Mouse (Mus musculus) CH12.LX (cell line): Measurements from ENCODE around the gene Rab13. TPM values are rescaled to one million over a fixed set of nuclear protein-coding genes. Genes with fewer than 3 reads are reported as not detected.

Source experiments
- DNase-seq: peaks from one replicate; pipeline ENCODE4 v3.0.0-alpha.2; 2013; ENCODE audit errors: extremely low read depth
- H3K27ac ChIP-seq: 2 replicates; pipeline ENCODE4 v1.5.1; 2012; ENCODE audit warnings: low read depth, mild to moderate bottlenecking, control low read depth, moderate library complexity; ENCODE audit not compliant: insufficient read depth
- H3K27me3 ChIP-seq: replicated peaks from 2 replicates; pipeline ENCODE3; 2012; ENCODE audit warnings: inconsistent platforms
- H3K36me3 ChIP-seq, 2 experiments: replicated peaks in 1 of 2; 2 replicates each; pipeline versions ENCODE3 to v1.6.1; 2012; ENCODE audit warnings: inconsistent platforms in 1 of 2, low read length in 1 of 2, mild to moderate bottlenecking in 1 of 2, mixed read lengths in 1 of 2, moderate library complexity in 1 of 2; ENCODE audit not compliant: control insufficient read depth in 1 of 2, insufficient read depth in 1 of 2
- H3K4me1 ChIP-seq, 2 experiments: 2 replicates each; pipeline ENCODE4 v1.6.1; 2012; ENCODE audit warnings: inconsistent platforms in 1 of 2, moderate library complexity in 1 of 2; ENCODE audit not compliant: insufficient read depth in 2 of 2, control insufficient read depth in 1 of 2
- H3K4me2 ChIP-seq: 2 replicates; pipeline ENCODE4 v1.6.1; 2012; ENCODE audit warnings: low read depth, mild to moderate bottlenecking, control low read depth; ENCODE audit not compliant: poor library complexity, insufficient read depth, severe bottlenecking
- H3K4me3 ChIP-seq, 3 experiments: fragments of 150-350 bp in 1 of 3; sonication (generic) in 1 of 3; replicated peaks in 1 of 3; 2 replicates each; pipeline versions ENCODE3 to v1.5.1; 2011 to 2012; ENCODE audit warnings: low read depth in 2 of 3, low read length in 2 of 3, mild to moderate bottlenecking in 2 of 3, moderate library complexity in 2 of 3, control low read depth in 1 of 3, improper control_type of control experiment in 1 of 3, inconsistent platforms in 1 of 3, mixed read lengths in 1 of 3; ENCODE audit not compliant: poor library complexity in 1 of 3
- H3K79me2 ChIP-seq: replicated peaks from 2 replicates; pipeline ENCODE4 v1.6.1; 2012; ENCODE audit warnings: mild to moderate bottlenecking, moderate library complexity; ENCODE audit not compliant: control insufficient read depth, poor library complexity, insufficient read depth, severe bottlenecking; ENCODE audit errors: extremely low read depth
- H3K9ac ChIP-seq: 2 replicates; pipeline ENCODE4 v1.6.1; 2012; ENCODE audit warnings: low read depth, mild to moderate bottlenecking, control low read depth, moderate library complexity; ENCODE audit not compliant: insufficient read depth
- H3K9me3 ChIP-seq: replicated peaks from 2 replicates; pipeline ENCODE3; 2012; ENCODE audit warnings: low read length, inconsistent platforms, mixed read lengths
- CTCF ChIP-seq, 2 experiments: IDR thresholded peaks in 1 of 2; conservative IDR thresholded peaks in 1 of 2; 2 replicates each; pipeline ENCODE4 v1.5.1; 2011 to 2012; ENCODE audit warnings: low read depth in 2 of 2, low read length in 2 of 2, improper control_type of control experiment in 1 of 2, inconsistent platforms in 1 of 2, mild to moderate bottlenecking in 1 of 2, moderate library complexity in 1 of 2
- ELF1 ChIP-seq: IDR thresholded peaks from 2 replicates; pipeline ENCODE4 v1.6.1; 2014; ENCODE audit warnings: low read depth, mild to moderate bottlenecking, inconsistent platforms, low read length, improper control_type of control experiment
- MAX ChIP-seq: IDR thresholded peaks from 2 replicates; pipeline ENCODE4 v1.6.1; 2011; ENCODE audit warnings: low read length, improper control_type of control experiment
- MXI1 ChIP-seq: IDR thresholded peaks from 2 replicates; pipeline ENCODE4 v1.6.1; 2011; ENCODE audit warnings: mild to moderate bottlenecking, low read depth, low read length, improper control_type of control experiment
- POLR2A ChIP-seq: IDR thresholded peaks from 2 replicates; pipeline ENCODE4 v1.6.1; 2011; ENCODE audit warnings: low read depth, mild to moderate bottlenecking, improper control_type of control experiment, low read length
- POLR2AphosphoS2 ChIP-seq: IDR thresholded peaks from 2 replicates; pipeline ENCODE4 v1.6.1; 2011; ENCODE audit warnings: low read depth, low read length, improper control_type of control experiment
- SIN3A ChIP-seq: IDR thresholded peaks from 2 replicates; pipeline ENCODE4 v1.6.1; 2012; ENCODE audit warnings: low read length, improper control_type of control experiment, inconsistent platforms
- ZC3H11A ChIP-seq: IDR thresholded peaks from 2 replicates; pipeline ENCODE4 v1.6.1; 2012; ENCODE audit warnings: low read depth, mild to moderate bottlenecking, inconsistent platforms, low read length, improper control_type of control experiment
- ZMIZ1 ChIP-seq: IDR thresholded peaks from 2 replicates; pipeline ENCODE4 v1.6.1; 2012; ENCODE audit warnings: low read depth, mild to moderate bottlenecking, inconsistent platforms, low read length, improper control_type of control experiment
- ZNF384 ChIP-seq: IDR thresholded peaks from 2 replicates; pipeline ENCODE4 v1.6.1; 2012; ENCODE audit warnings: low read depth, low read length, improper control_type of control experiment, inconsistent platforms
- dilution Hi-C: fragments of 300-500 bp; cut with MboI; formaldehyde crosslinking; loops from 2 replicates; pipeline ENCODE4 v1.14.3; 2020; ENCODE audit warnings: low sequenced_read_pairs; ENCODE audit not compliant: extremely low pct_unique_long_range_greater_than_20kb, extremely low pct_ligation_motif_present
- in situ Hi-C: fragments of 300-500 bp; cut with MboI; formaldehyde crosslinking; loops from 3 replicates; pipeline ENCODE4 v1.14.3; 2019; ENCODE audit warnings: low sequenced_read_pairs, low pct_ligation_motif_present, low pct_unique_long_range_greater_than_20kb, mixed read lengths
- polyA plus RNA-seq: library from polyadenylated mRNA; unstranded; fragments of >175 nt; gene quantifications from 2 replicates; pipeline ENCODE4 v1.2.1, GENCODE M21; 2012; ENCODE audit warnings: low read depth; ENCODE audit not compliant: insufficient read length
- total RNA-seq, 2 experiments: library from RNA; depleted of rRNA; stranded (reverse); fragments of 300-350 nt in 1 of 2; fragments of >200 nt in 1 of 2; gene quantifications; 2 replicates each; pipeline ENCODE4 v1.2.3; 2012 to 2014

Rab13 gene
- total and polyA plus RNA-seq, 3 experiments, result 0.63 to 3.3 TPM; not detected in 1

- Histone ChIP-seq H3K27ac (peak overlapping the region; percentile 6; the same call in 1 of the 2 replicates), H3K36me3 (peaks cover 41 to 67% of the 10 kb centered on the region in 2 experiments), H3K9ac (no peak overlapping the region), H3K4me3 (no peak overlapping the region), H3K4me1 (peaks cover 3 to 33% of the 10 kb centered on the region in 2 experiments; a peak in 3 of 4 replicates), H3K27me3 (no peaks in the 10 kb centered on the region), H3K79me2 (peaks cover 35% of the 10 kb centered on the region), H3K4me2 (no peak overlapping the region), H3K9me3 (no peaks in the 10 kb centered on the region)
- dilution Hi-C loops (no loop called here), in situ Hi-C loops (no loop called here)
- TF ChIP-seq ZNF384 (0 out of 2 replicates have a peak, but pooled peaks have one; percentile 22), POLR2AphosphoS2 (no peak)
- no peak for DNase-seq
Observed at GRCm38 (mm10) chr3:90208662-90209061, 4.8 kb upstream of the Rab13 start.

- no peak overlapping the region for H3K4me3 ChIP-seq
- in situ Hi-C loops, result no loop called here
- dilution Hi-C loops, result no loop called here
- H3K4me2 ChIP-seq, result no peak overlapping the region
- H3K9me3 ChIP-seq, result no peaks in the 10 kb centered on the region
- no peaks in the 10 kb centered on the region for H3K27me3 ChIP-seq
- H3K27ac ChIP-seq, result no peak overlapping the region
- peaks cover 35% of the 10 kb centered on the region for H3K79me2 ChIP-seq
- 0 out of 2 replicates have a peak overlapping the region, but pooled peaks have one; percentile 35 for H3K9ac ChIP-seq
- peaks cover 38 to 65% of the 10 kb centered on the region in 2 experiments for H3K36me3 ChIP-seq
- DNase-seq, result no peak
- H3K4me1 ChIP-seq, result peaks cover 3 to 38% of the 10 kb centered on the region in 2 experiments; a peak in 3 of 4 replicates
- TF ChIP-seq POLR2A, result peak; percentile 29; the same call in 1 of the 2 replicates
- TF ChIP-seq POLR2AphosphoS2, result peak; percentile 53
- TF ChIP-seq ELF1, result no peak
- TF ChIP-seq ZMIZ1, result 0 out of 2 replicates have a peak, but pooled peaks have one; percentile 1
Observed at GRCm38 (mm10) chr3:90209908-90210566, 3.5 kb upstream of the Rab13 start.

- in situ Hi-C loops, result no loop called here
- peaks cover 3 to 38% of the 10 kb centered on the region in 2 experiments; a peak in 3 of 4 replicates for H3K4me1 ChIP-seq
- H3K27me3 ChIP-seq, result no peaks in the 10 kb centered on the region
- DNase-seq, result no peak
- TF ChIP-seq CTCF (conservative IDR thresholded peaks at IDR 0.05 in 1 of 2, IDR thresholded peaks at IDR 0.05 in 1 of 2; ENCODE audit: low read depth in 2 of 2, low read length in 2 of 2) (no peak), POLR2AphosphoS2 (0 out of 2 replicates have a peak, but pooled peaks have one; percentile 38), MXI1 (no peak), MAX (no peak), ZC3H11A (no peak), SIN3A (no peak; the same call in 1 of the 2 replicates), ZMIZ1 (no peak)
- peak overlapping the region; percentile 69 to 96 (median 74) for H3K4me3 ChIP-seq
- H3K36me3 ChIP-seq, result peaks cover 38 to 57% of the 10 kb centered on the region in 2 experiments
- dilution Hi-C loops, result no loop called here
- peak overlapping the region; percentile 94 for H3K9ac ChIP-seq
- H3K27ac ChIP-seq, result peak overlapping the region; percentile 37; the same call in 1 of the 2 replicates
- H3K9me3 ChIP-seq, result no peaks in the 10 kb centered on the region
- H3K79me2 ChIP-seq, result peaks cover 35% of the 10 kb centered on the region
- peak overlapping the region; percentile 96 for H3K4me2 ChIP-seq
Observed at GRCm38 (mm10) chr3:90211475-90212398, 1.8 kb upstream of the Rab13 start.
